Mouse (Mus musculus): ENCODE measurements around the gene Prpf18.

DNA sequence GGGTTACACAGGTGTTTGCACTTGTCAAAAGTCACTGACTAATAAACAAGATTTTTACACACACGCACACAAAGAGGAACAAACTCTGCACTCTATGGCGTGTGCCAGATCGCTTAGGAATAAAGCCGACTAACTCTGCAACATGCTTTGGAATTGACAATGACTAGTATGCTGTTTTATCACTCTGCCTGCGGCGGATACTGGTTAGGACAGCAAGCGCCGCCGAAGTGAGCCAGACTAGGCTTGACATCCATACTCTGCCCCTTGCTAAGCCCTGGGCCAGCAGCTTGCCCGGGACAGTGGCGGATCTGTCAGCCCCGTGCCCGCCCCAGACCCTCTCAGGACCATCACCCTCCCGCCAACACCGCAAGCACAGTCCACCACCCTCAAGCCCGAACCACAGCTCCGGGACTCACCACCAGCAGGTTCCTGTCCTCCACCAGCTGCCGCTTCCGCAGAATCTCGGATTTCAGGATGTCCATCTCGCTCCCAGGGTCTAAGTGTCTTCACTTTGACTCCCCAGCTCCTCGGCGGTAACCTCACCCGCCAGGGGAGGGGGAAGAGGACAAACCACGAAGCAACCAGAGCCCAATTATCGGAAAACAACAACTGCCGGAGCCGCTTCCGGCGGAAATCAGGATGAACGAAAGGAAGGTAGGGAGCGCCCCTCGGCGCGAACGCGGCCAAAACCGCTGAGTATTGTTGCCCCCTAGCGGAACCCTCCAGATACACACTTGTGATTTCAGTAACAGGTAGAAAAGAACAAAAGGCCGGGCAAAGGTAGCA, at the start of gene Prpf18:
- TF ChIP-seq TAL1 (IDR thresholded peaks at IDR 0.05; ENCODE audit: low read length) (no peak), GATA1 (IDR thresholded peaks at IDR 0.05; ENCODE audit: low read length) (no peak)
